Mouse (Mus musculus): ENCODE data around the gene Themis2.

- no peak for TF ChIP-seq CTCF (IDR thresholded peaks at IDR 0.05; ENCODE audit: extremely low read depth, insufficient read depth, insufficient read length, insufficient replicate concordance)
- no peak for TF ChIP-seq POLR2A (IDR thresholded peaks at IDR 0.05; ENCODE audit: low read depth, low read length)
These were observed 33.6 kb downstream of the Themis2 start for GRCm38 (mm10) chr4:132762602-132763001.
